ENCODE assay signal across 13 mouse cellular contexts in genomic region chr5:112219398-112219797, GRCm38 (mm10). TPM values are rescaled to one million over a fixed set of nuclear protein-coding genes. Genes with fewer than 3 reads are reported as not detected.
A peak's percentile ranks its signal among the peaks of the same experiment; 100 is the strongest.
DNase-seq lines count a peak whose midpoint lies in the region; ATAC-seq and TF ChIP-seq lines count a peak whose summit lies in the region.
"Had no signal": no experiment of that assay in that cellular context is flagged by ENCODE, and none has a peak within 500 bp of the region (broad histone marks: within the 10 kb centered on the region; RNA-seq: fewer than 3 reads in every experiment).

No protein-coding gene starts in this region.

- H3K4me1 ChIP-seq in heart, postnatal 0 days (ENCODE audit: control insufficient read depth, insufficient read depth), result no peaks in the 10 kb centered on the region
- peaks cover 94% of the 10 kb centered on the region for H3K4me1 ChIP-seq in forebrain, embryonic 13.5 days
- H3K4me1 ChIP-seq in hindbrain, embryonic 15.5 days (replicated peaks), result peaks cover 76% of the 10 kb centered on the region

- TF ChIP-seq CTCF in heart, postnatal 0 days (IDR thresholded peaks at IDR 0.05; ENCODE audit: low read depth), result no peak

- no peak overlapping the region for H3K27ac ChIP-seq in heart, postnatal 0 days (ENCODE audit: low read depth)
- H3K27ac ChIP-seq in forebrain, embryonic 13.5 days, result peak overlapping the region; percentile 35; the same call in 1 of the 2 replicates
- H3K27ac ChIP-seq in hindbrain, embryonic 15.5 days (replicated peaks), result peak overlapping the region; percentile 26; the same call in 1 of the 2 replicates
- H3K27ac ChIP-seq: embryonic facial prominence, embryonic 15.5 days; limb, embryonic 13.5 days had no signal

- no peak for DNase-seq in heart, postnatal 0 days (ENCODE audit: low spot score)
- DNase-seq in heart, postnatal 36 days, result no peak
- DNase-seq in lung, postnatal 4 days, result peak; percentile 20 to 42
- DNase-seq in frontal cortex, postnatal 10 days (ENCODE audit: low spot score in 2 of 2), result no peak
- no peak for DNase-seq in natural killer cell, adult 2 months (ENCODE audit: low spot score in 2 of 2)
- DNase-seq in thymus, postnatal 36 days, result no peak
- DNase-seq: cerebellum, adult 9-11 months; gastrocnemius, postnatal 10 days had no signal

- intact Hi-C loops in heart, postnatal 36 days (cut with DNase I), result no loop called here

- no peak for TF ChIP-seq EP300 in heart, postnatal 0 days (IDR thresholded peaks at IDR 0.05; ENCODE audit: low read depth)

- H3K36me3 ChIP-seq in heart, postnatal 0 days (replicated peaks; ENCODE audit: control insufficient read depth, insufficient read depth, low read length), result no peaks in the 10 kb centered on the region
- H3K36me3 ChIP-seq in forebrain, embryonic 13.5 days (ENCODE audit: poor library complexity, severe bottlenecking), result peaks cover 74% of the 10 kb centered on the region
- peaks cover 44% of the 10 kb centered on the region for H3K36me3 ChIP-seq in hindbrain, embryonic 15.5 days
- H3K36me3 ChIP-seq: embryonic facial prominence, embryonic 15.5 days had no signal

- no peak overlapping the region for H3K4me2 ChIP-seq in heart, postnatal 0 days (ENCODE audit: low read depth, low read length)
- no peak overlapping the region for H3K4me2 ChIP-seq in forebrain, embryonic 13.5 days
- no peak overlapping the region for H3K4me2 ChIP-seq in hindbrain, embryonic 15.5 days
- H3K4me2 ChIP-seq: embryonic facial prominence, embryonic 15.5 days; limb, embryonic 13.5 days had no signal

- peaks cover 48% of the 10 kb centered on the region; the same call in 1 of the 2 replicates for H3K27me3 ChIP-seq in heart, postnatal 0 days (ENCODE audit: control insufficient read depth, insufficient read depth, low read length)
- H3K27me3 ChIP-seq in forebrain, embryonic 13.5 days, result no peaks in the 10 kb centered on the region
- no peaks in the 10 kb centered on the region for H3K27me3 ChIP-seq in hindbrain, embryonic 15.5 days

- no peak overlapping the region for H3K4me3 ChIP-seq in heart, postnatal 0 days (ENCODE audit: low read depth, low read length)
- H3K4me3 ChIP-seq in forebrain, embryonic 13.5 days, result no peak overlapping the region
- no peak overlapping the region for H3K4me3 ChIP-seq in hindbrain, embryonic 15.5 days
- H3K4me3 ChIP-seq: embryonic facial prominence, embryonic 15.5 days; limb, embryonic 13.5 days had no signal

- 0 out of 2 replicates have a peak, but pooled peaks have one; percentile 15 for ATAC-seq in heart, postnatal 0 days (ENCODE audit: insufficient read depth, low read depth)
- no peak for ATAC-seq in forebrain, embryonic 13.5 days
- no peak for ATAC-seq in hindbrain, embryonic 15.5 days (ENCODE audit: low FRiP score, low read depth)
- ATAC-seq: intestine, embryonic 16.5 days had no signal

- H3K9ac ChIP-seq in heart, postnatal 0 days (replicated peaks; ENCODE audit: low read depth, low read length), result no peak overlapping the region
- no peak overlapping the region for H3K9ac ChIP-seq in forebrain, embryonic 13.5 days
- no peak overlapping the region for H3K9ac ChIP-seq in hindbrain, embryonic 15.5 days
- H3K9ac ChIP-seq: embryonic facial prominence, embryonic 15.5 days; limb, embryonic 13.5 days had no signal

- WGBS in heart, postnatal 0 days, result 6% methylated on average over 1 of the region's 1 CpGs
- 20% methylated on average over 1 of the region's 1 CpGs for WGBS in forebrain, embryonic 13.5 days
- 20% methylated on average over 1 of the region's 1 CpGs for WGBS in hindbrain, embryonic 15.5 days

- H3K9me3 ChIP-seq in heart, postnatal 0 days (replicated peaks; ENCODE audit: control insufficient read depth, low read length), result no peaks in the 10 kb centered on the region
- H3K9me3 ChIP-seq in forebrain, embryonic 13.5 days (replicated peaks), result no peaks in the 10 kb centered on the region
- H3K9me3 ChIP-seq in hindbrain, embryonic 15.5 days, result no peaks in the 10 kb centered on the region
- H3K9me3 ChIP-seq: embryonic facial prominence, embryonic 15.5 days; limb, embryonic 13.5 days had no signal

RNA-seq across cellular contexts. Expression of gene Cryba4, which starts 32.9 kb away (rescaled TPM):
- total RNA-seq in heart, postnatal 0 days (2014; rRNA removed; ENCODE audit: low replicate concordance), result 0.39 and 1.6 TPM in 2 replicates
- polyA plus RNA-seq in heart, postnatal 0 days (2015; fragmentation: Nextera tagmentation; extraction: Ambion mirVana), result 3.7 and 4.1 TPM in 2 replicates
- 1 to 10 TPM; 6.0 to 9.8 TPM for total RNA-seq in heart, postnatal 36 days (2021)
- 0.42 and 1.6 TPM in 2 replicates for polyA plus RNA-seq in forebrain, embryonic 13.5 days (2015; fragmentation: Nextera tagmentation; extraction: Ambion mirVana)
- 1.4 and 1.5 TPM in 2 replicates for polyA plus RNA-seq in hindbrain, embryonic 15.5 days (2015; fragmentation: Nextera tagmentation; extraction: Ambion mirVana)

RNA-seq across cellular contexts. Expression of gene Crybb1, which starts 36.2 kb away (rescaled TPM):
- total RNA-seq in heart, postnatal 0 days (2014; rRNA removed; ENCODE audit: low replicate concordance), result not detected in 2 replicates
- 0.26 and 0.54 TPM in 2 replicates for polyA plus RNA-seq in heart, postnatal 0 days (2015; fragmentation: Nextera tagmentation; extraction: Ambion mirVana)
- total RNA-seq in heart, postnatal 36 days (2021), result 1 to 10 TPM in 1 of 2 experiments, under 1 TPM in 1; 0.80 to 3.4 TPM
- polyA plus RNA-seq in forebrain, embryonic 13.5 days (2015; fragmentation: Nextera tagmentation; extraction: Ambion mirVana), result 2.1 TPM in 2 replicates
- 3.9 and 5.3 TPM in 2 replicates for polyA plus RNA-seq in hindbrain, embryonic 15.5 days (2015; fragmentation: Nextera tagmentation; extraction: Ambion mirVana)

RNA-seq across cellular contexts. Expression of gene Tpst2, which starts 57.1 kb away (rescaled TPM):
- total RNA-seq in heart, postnatal 0 days (2014; rRNA removed; ENCODE audit: low replicate concordance), result 86.1 and 96.0 TPM in 2 replicates
- polyA plus RNA-seq in heart, postnatal 0 days (2015; fragmentation: Nextera tagmentation; extraction: Ambion mirVana), result 42.9 and 43.8 TPM in 2 replicates
- 10 to 100 TPM; 39.1 to 42.0 TPM for total RNA-seq in heart, postnatal 36 days (2021)
- 28.4 and 29.8 TPM in 2 replicates for polyA plus RNA-seq in forebrain, embryonic 13.5 days (2015; fragmentation: Nextera tagmentation; extraction: Ambion mirVana)
- 28.5 and 31.8 TPM in 2 replicates for polyA plus RNA-seq in hindbrain, embryonic 15.5 days (2015; fragmentation: Nextera tagmentation; extraction: Ambion mirVana)

Comparison
In these comparisons a context has a peak if more than half of its experiments do, and no peak if none do; other contexts are left out.
1. DNase-seq: peak in lung, postnatal 4 days (2 of 2); none in heart, postnatal 0 days (single experiment), heart, postnatal 36 days (0 of 2), frontal cortex, postnatal 10 days (0 of 2), natural killer cell, adult 2 months (0 of 2) and thymus, postnatal 36 days (0 of 2).